15 mouse cellular contexts compared by ENCODE assay signal in genomic region chr5:139442428-139442827, GRCm38 (mm10). TPM values are rescaled to one million over a fixed set of nuclear protein-coding genes. Genes with fewer than 3 reads are reported as not detected.
DNase-seq lines count a peak whose midpoint lies in the region; ATAC-seq and TF ChIP-seq lines count a peak whose summit lies in the region.
"Had no signal": no experiment of that assay in that cellular context is flagged by ENCODE, and none has a peak within 500 bp of the region (broad histone marks: within the 10 kb centered on the region; RNA-seq: fewer than 3 reads in every experiment).

No protein-coding gene starts in this region.

- H3K4me3 ChIP-seq in embryonic facial prominence, embryonic 14.5 days (ENCODE audit: low read depth, low read length), result no peak overlapping the region
- H3K4me3 ChIP-seq in embryonic facial prominence, embryonic 10.5 days, result no peak overlapping the region
- no peak overlapping the region for H3K4me3 ChIP-seq in lung, postnatal 0 days (ENCODE audit: low read depth, low read length)
- no peak overlapping the region for H3K4me3 ChIP-seq in hindbrain, embryonic 14.5 days (replicated peaks; ENCODE audit: low read length)
- no peak overlapping the region for H3K4me3 ChIP-seq in neural tube, embryonic 13.5 days

- no peak for TF ChIP-seq EP300 in lung, postnatal 0 days (IDR thresholded peaks at IDR 0.05)

- 61% methylated on average over 12 of the region's 12 CpGs for WGBS in embryonic facial prominence, embryonic 14.5 days
- 81% methylated on average over 12 of the region's 12 CpGs for WGBS in embryonic facial prominence, embryonic 10.5 days
- WGBS in lung, postnatal 0 days, result 50% methylated on average over 12 of the region's 12 CpGs
- 66% methylated on average over 12 of the region's 12 CpGs for WGBS in hindbrain, embryonic 14.5 days
- WGBS in neural tube, embryonic 13.5 days, result 59% methylated on average over 12 of the region's 12 CpGs

- no peak for DNase-seq in embryonic facial prominence, embryonic 14.5 days (ENCODE audit: low spot score)
- DNase-seq in embryonic facial prominence, embryonic 10.5 days (ENCODE audit: low spot score), result no peak
- DNase-seq in lung, postnatal 0 days (ENCODE audit: low spot score), result no peak
- DNase-seq in lung, postnatal 4 days, result no peak
- no peak for DNase-seq in hindbrain, embryonic 14.5 days (ENCODE audit: low spot score)
- DNase-seq: adrenal gland, postnatal 10 days; heart, adult 18-20 months; kidney, postnatal 25 days; lung, embryonic 14.5 days; retina, postnatal 1 day; thymus, postnatal 25 days had no signal

- 0 out of 2 replicates have a peak overlapping the region, but pooled peaks have one; percentile 28 for H3K27ac ChIP-seq in embryonic facial prominence, embryonic 14.5 days (replicated peaks; ENCODE audit: low read depth, low read length)
- H3K27ac ChIP-seq in embryonic facial prominence, embryonic 10.5 days (replicated peaks), result no peak overlapping the region
- H3K27ac ChIP-seq in lung, postnatal 0 days (ENCODE audit: low read length), result no peak overlapping the region; the same call in 1 of the 2 replicates
- peak overlapping the region; percentile 59; the same call in 1 of the 2 replicates for H3K27ac ChIP-seq in hindbrain, embryonic 14.5 days
- peak overlapping the region; percentile 67 for H3K27ac ChIP-seq in neural tube, embryonic 13.5 days (replicated peaks)

- TF ChIP-seq CTCF in lung, postnatal 0 days (IDR thresholded peaks at IDR 0.05), result no peak

- no peaks in the 10 kb centered on the region for H3K9me3 ChIP-seq in embryonic facial prominence, embryonic 14.5 days (ENCODE audit: control insufficient read depth, low read length)
- no peaks in the 10 kb centered on the region for H3K9me3 ChIP-seq in embryonic facial prominence, embryonic 10.5 days
- no peaks in the 10 kb centered on the region for H3K9me3 ChIP-seq in lung, postnatal 0 days (ENCODE audit: low read length)
- H3K9me3 ChIP-seq in hindbrain, embryonic 14.5 days (ENCODE audit: control insufficient read depth, low read length), result no peaks in the 10 kb centered on the region
- no peaks in the 10 kb centered on the region for H3K9me3 ChIP-seq in neural tube, embryonic 13.5 days

- H3K36me3 ChIP-seq in embryonic facial prominence, embryonic 14.5 days (ENCODE audit: control insufficient read depth, insufficient read depth, low read length), result no peaks in the 10 kb centered on the region
- H3K36me3 ChIP-seq in embryonic facial prominence, embryonic 10.5 days (replicated peaks), result peaks cover under 1% of the 10 kb centered on the region; the same call in 1 of the 2 replicates
- no peaks in the 10 kb centered on the region for H3K36me3 ChIP-seq in lung, postnatal 0 days (ENCODE audit: insufficient read depth, low read length)
- no peaks in the 10 kb centered on the region for H3K36me3 ChIP-seq in hindbrain, embryonic 14.5 days (replicated peaks; ENCODE audit: control insufficient read depth, insufficient read depth)
- H3K36me3 ChIP-seq in neural tube, embryonic 13.5 days, result no peaks in the 10 kb centered on the region

- no peaks in the 10 kb centered on the region for H3K27me3 ChIP-seq in embryonic facial prominence, embryonic 14.5 days (replicated peaks; ENCODE audit: control insufficient read depth, insufficient read depth, low read length)
- no peaks in the 10 kb centered on the region for H3K27me3 ChIP-seq in embryonic facial prominence, embryonic 10.5 days (replicated peaks; ENCODE audit: low read depth, poor library complexity, severe bottlenecking)
- H3K27me3 ChIP-seq in lung, postnatal 0 days (replicated peaks; ENCODE audit: insufficient read depth, low read length), result no peaks in the 10 kb centered on the region
- no peaks in the 10 kb centered on the region for H3K27me3 ChIP-seq in hindbrain, embryonic 14.5 days (ENCODE audit: control insufficient read depth, insufficient read depth, low read length)
- H3K27me3 ChIP-seq in neural tube, embryonic 13.5 days, result no peaks in the 10 kb centered on the region
- H3K27me3 ChIP-seq: Patski had no signal

- ATAC-seq in embryonic facial prominence, embryonic 14.5 days (ENCODE audit: low read depth), result no peak
- no peak for ATAC-seq in lung, postnatal 0 days
- ATAC-seq in hindbrain, embryonic 14.5 days (ENCODE audit: low FRiP score), result no peak
- ATAC-seq in neural tube, embryonic 13.5 days (ENCODE audit: low read depth), result no peak
- no peak for ATAC-seq in erythroblast, adult 5-6 weeks (replicated peaks; ENCODE audit: low FRiP score, poor library complexity, severe bottlenecking)
- ATAC-seq in megakaryocyte, adult 5-6 weeks (ENCODE audit: poor library complexity, severe bottlenecking), result no peak
- ATAC-seq: Patski had no signal

- H3K4me2 ChIP-seq in embryonic facial prominence, embryonic 14.5 days (ENCODE audit: low read depth, low read length), result no peak overlapping the region
- H3K4me2 ChIP-seq in lung, postnatal 0 days (replicated peaks; ENCODE audit: low read depth, low read length), result 0 out of 2 replicates have a peak overlapping the region, but pooled peaks have one; percentile 8
- 0 out of 2 replicates have a peak overlapping the region, but pooled peaks have one; percentile 7 for H3K4me2 ChIP-seq in hindbrain, embryonic 14.5 days (replicated peaks)
- H3K4me2 ChIP-seq in neural tube, embryonic 13.5 days, result no peak overlapping the region
- H3K4me2 ChIP-seq: lung, embryonic 14.5 days had no signal

- peak overlapping the region; percentile 16; the same call in 1 of the 2 replicates for H3K9ac ChIP-seq in embryonic facial prominence, embryonic 14.5 days (ENCODE audit: low read depth, low read length)
- no peak overlapping the region for H3K9ac ChIP-seq in lung, postnatal 0 days (replicated peaks; ENCODE audit: low read depth)
- H3K9ac ChIP-seq in hindbrain, embryonic 14.5 days, result no peak overlapping the region
- no peak overlapping the region for H3K9ac ChIP-seq in neural tube, embryonic 13.5 days
- H3K9ac ChIP-seq: lung, embryonic 14.5 days had no signal

- H3K4me1 ChIP-seq in embryonic facial prominence, embryonic 14.5 days (ENCODE audit: control insufficient read depth, insufficient read depth, low read length), result peaks cover 3% of the 10 kb centered on the region; the same call in 1 of the 2 replicates
- peaks cover 8% of the 10 kb centered on the region for H3K4me1 ChIP-seq in embryonic facial prominence, embryonic 10.5 days
- H3K4me1 ChIP-seq in lung, postnatal 0 days (ENCODE audit: insufficient read depth, low read depth, low read length), result 0 out of 2 replicates have a peak, but pooled peaks cover 2% of the 10 kb centered on the region
- H3K4me1 ChIP-seq in hindbrain, embryonic 14.5 days (replicated peaks; ENCODE audit: control insufficient read depth, insufficient read depth, low read length), result 0 out of 2 replicates have a peak, but pooled peaks cover 6% of the 10 kb centered on the region
- H3K4me1 ChIP-seq in neural tube, embryonic 13.5 days (replicated peaks), result peaks cover 42% of the 10 kb centered on the region

RNA-seq across cellular contexts. Expression of gene 3110082I17Rik, which starts 17.9 kb away (rescaled TPM):
- polyA plus RNA-seq in embryonic facial prominence, embryonic 14.5 days (2014; fragmentation: Nextera tagmentation; extraction: Ambion mirVana), result 24.7 and 30.9 TPM in 2 replicates
- polyA plus RNA-seq in embryonic facial prominence, embryonic 10.5 days (2016; fragmentation: Nextera tagmentation; extraction: Ambion mirVana), result 58.2 and 58.5 TPM in 2 replicates
- 16.1 and 17.5 TPM in 2 replicates for polyA plus RNA-seq in lung, postnatal 0 days (2015; fragmentation: Nextera tagmentation; extraction: Ambion mirVana)
- polyA plus RNA-seq in hindbrain, embryonic 14.5 days (2014; fragmentation: Nextera tagmentation; extraction: Ambion mirVana), result 12.7 and 13.6 TPM in 2 replicates
- polyA plus RNA-seq in neural tube, embryonic 13.5 days (2015; fragmentation: Nextera tagmentation; extraction: Ambion mirVana), result 14.9 and 15.1 TPM in 2 replicates
- 1.3 and 8.6 TPM in 2 replicates for total RNA-seq in erythroblast, adult 5-6 weeks (2015; ENCODE audit: low replicate concordance)
- total RNA-seq in erythroblast, adult 5-6 weeks (2017; ENCODE audit: low replicate concordance), result 2.8 and 4.0 TPM in 2 replicates
- total RNA-seq in megakaryocyte, adult 5-6 weeks (2015), result 12.4 and 15.8 TPM in 2 replicates
- total RNA-seq in megakaryocyte, adult 5-6 weeks (2017), result 10.8 and 11.4 TPM in 2 replicates

RNA-seq across cellular contexts. Expression of gene Gper1, which starts 19.5 kb away (rescaled TPM):
- 5.1 and 6.7 TPM in 2 replicates for polyA plus RNA-seq in embryonic facial prominence, embryonic 14.5 days (2014; fragmentation: Nextera tagmentation; extraction: Ambion mirVana)
- polyA plus RNA-seq in embryonic facial prominence, embryonic 10.5 days (2016; fragmentation: Nextera tagmentation; extraction: Ambion mirVana), result 0.33 and 0.46 TPM in 2 replicates
- polyA plus RNA-seq in lung, postnatal 0 days (2015; fragmentation: Nextera tagmentation; extraction: Ambion mirVana), result 7.1 and 7.2 TPM in 2 replicates
- polyA plus RNA-seq in hindbrain, embryonic 14.5 days (2014; fragmentation: Nextera tagmentation; extraction: Ambion mirVana), result 7.5 TPM in 2 replicates
- 8.5 and 9.9 TPM in 2 replicates for polyA plus RNA-seq in neural tube, embryonic 13.5 days (2015; fragmentation: Nextera tagmentation; extraction: Ambion mirVana)
- not detected in 2 replicates for total RNA-seq in erythroblast, adult 5-6 weeks (2015; ENCODE audit: low replicate concordance)
- not detected in 2 replicates for total RNA-seq in erythroblast, adult 5-6 weeks (2017; ENCODE audit: low replicate concordance)
- 0.07 TPM in 1 of 2 replicates, not detected in the other for total RNA-seq in megakaryocyte, adult 5-6 weeks (2015)
- total RNA-seq in megakaryocyte, adult 5-6 weeks (2017), result 0.22 TPM in 1 of 2 replicates, not detected in the other

RNA-seq across cellular contexts. Expression of gene C130050O18Rik, which starts 37.3 kb away (rescaled TPM):
- polyA plus RNA-seq in embryonic facial prominence, embryonic 14.5 days (2014; fragmentation: Nextera tagmentation; extraction: Ambion mirVana), result 5.2 and 5.5 TPM in 2 replicates
- polyA plus RNA-seq in embryonic facial prominence, embryonic 10.5 days (2016; fragmentation: Nextera tagmentation; extraction: Ambion mirVana), result 0.16 and 0.26 TPM in 2 replicates
- polyA plus RNA-seq in lung, postnatal 0 days (2015; fragmentation: Nextera tagmentation; extraction: Ambion mirVana), result 2.2 and 3.3 TPM in 2 replicates
- 0.26 and 0.32 TPM in 2 replicates for polyA plus RNA-seq in hindbrain, embryonic 14.5 days (2014; fragmentation: Nextera tagmentation; extraction: Ambion mirVana)
- polyA plus RNA-seq in neural tube, embryonic 13.5 days (2015; fragmentation: Nextera tagmentation; extraction: Ambion mirVana), result 0.38 and 0.39 TPM in 2 replicates
- total RNA-seq in erythroblast, adult 5-6 weeks (2015; ENCODE audit: low replicate concordance), result 1.9 and 2.1 TPM in 2 replicates
- 2.9 and 4.3 TPM in 2 replicates for total RNA-seq in erythroblast, adult 5-6 weeks (2017; ENCODE audit: low replicate concordance)
- 18.3 and 19.9 TPM in 2 replicates for total RNA-seq in megakaryocyte, adult 5-6 weeks (2015)
- total RNA-seq in megakaryocyte, adult 5-6 weeks (2017), result 16.6 and 19.7 TPM in 2 replicates

RNA-seq across cellular contexts. Expression of gene Zfand2a, which starts 41.9 kb away (rescaled TPM):
- 5.4 and 10.8 TPM in 2 replicates for polyA plus RNA-seq in embryonic facial prominence, embryonic 14.5 days (2014; fragmentation: Nextera tagmentation; extraction: Ambion mirVana)
- polyA plus RNA-seq in embryonic facial prominence, embryonic 10.5 days (2016; fragmentation: Nextera tagmentation; extraction: Ambion mirVana), result 10.2 and 12.5 TPM in 2 replicates
- 4.8 and 5.1 TPM in 2 replicates for polyA plus RNA-seq in lung, postnatal 0 days (2015; fragmentation: Nextera tagmentation; extraction: Ambion mirVana)
- 13.9 and 15.9 TPM in 2 replicates for polyA plus RNA-seq in hindbrain, embryonic 14.5 days (2014; fragmentation: Nextera tagmentation; extraction: Ambion mirVana)
- polyA plus RNA-seq in neural tube, embryonic 13.5 days (2015; fragmentation: Nextera tagmentation; extraction: Ambion mirVana), result 16.0 and 18.0 TPM in 2 replicates
- 2.3 and 2.9 TPM in 2 replicates for total RNA-seq in erythroblast, adult 5-6 weeks (2015; ENCODE audit: low replicate concordance)
- 3.4 and 5.4 TPM in 2 replicates for total RNA-seq in erythroblast, adult 5-6 weeks (2017; ENCODE audit: low replicate concordance)
- 11.4 and 14.9 TPM in 2 replicates for total RNA-seq in megakaryocyte, adult 5-6 weeks (2015)
- 6.7 and 21.9 TPM in 2 replicates for total RNA-seq in megakaryocyte, adult 5-6 weeks (2017)

Comparison
In these comparisons a context has a peak if more than half of its experiments do, and no peak if none do; other contexts are left out.
1. H3K27ac ChIP-seq: peak in embryonic facial prominence, embryonic 14.5 days (single experiment), hindbrain, embryonic 14.5 days (single experiment) and neural tube, embryonic 13.5 days (single experiment); none in embryonic facial prominence, embryonic 10.5 days (single experiment) and lung, postnatal 0 days (single experiment).
2. H3K4me2 ChIP-seq: peak in lung, postnatal 0 days (single experiment) and hindbrain, embryonic 14.5 days (single experiment); none in embryonic facial prominence, embryonic 14.5 days (single experiment) and neural tube, embryonic 13.5 days (single experiment).